Comparison of ENCODE assay signal across 8 mouse cellular contexts in genomic region chr4:97775059-97775458, GRCm38 (mm10). TPM values are rescaled to one million over a fixed set of nuclear protein-coding genes. Genes with fewer than 3 reads are reported as not detected.
A peak's percentile ranks its signal among the peaks of the same experiment; 100 is the strongest.
DNase-seq lines count a peak whose midpoint lies in the region; ATAC-seq and TF ChIP-seq lines count a peak whose summit lies in the region.

No protein-coding gene starts in this region.

- H3K9ac ChIP-seq in heart, embryonic 15.5 days = peak overlapping the region; percentile 56
- H3K9ac ChIP-seq in lung, embryonic 16.5 days (ENCODE audit: low read length) = peak overlapping the region; percentile 54

- peaks cover 2% of the 10 kb centered on the region; the same call in 1 of the 2 replicates for H3K4me1 ChIP-seq in embryonic fibroblast, embryonic 13.5 days (ENCODE audit: control insufficient read depth, insufficient read depth, low read length)
- peaks cover 22% of the 10 kb centered on the region for H3K4me1 ChIP-seq in heart, embryonic 15.5 days (replicated peaks)
- peaks cover 21% of the 10 kb centered on the region for H3K4me1 ChIP-seq in lung, embryonic 16.5 days (replicated peaks; ENCODE audit: control insufficient read depth, insufficient read depth, low read length)

- peak; percentile 29; the same call in 1 of the 2 replicates for TF ChIP-seq POLR2A in embryonic fibroblast, embryonic 13.5 days (IDR thresholded peaks at IDR 0.05; ENCODE audit: low read depth, low read length)

- no peaks in the 10 kb centered on the region for H3K36me3 ChIP-seq in heart, embryonic 15.5 days
- no peaks in the 10 kb centered on the region for H3K36me3 ChIP-seq in lung, embryonic 16.5 days (ENCODE audit: control insufficient read depth, insufficient read depth, low read length)

- H3K9me3 ChIP-seq in heart, embryonic 15.5 days (replicated peaks) = no peaks in the 10 kb centered on the region
- H3K9me3 ChIP-seq in lung, embryonic 16.5 days (ENCODE audit: control insufficient read depth, low read length) = no peaks in the 10 kb centered on the region

- 1% methylated on average over 13 of the region's 13 CpGs for WGBS in heart, embryonic 15.5 days
- 0% methylated on average over 13 of the region's 13 CpGs for WGBS in lung, embryonic 16.5 days

- peak overlapping the region; percentile 45; the same call in 1 of the 2 replicates for H3K4me3 ChIP-seq in embryonic fibroblast, embryonic 13.5 days (ENCODE audit: insufficient read depth, low read length)
- peak overlapping the region; percentile 95 for H3K4me3 ChIP-seq in heart, embryonic 15.5 days
- peak overlapping the region; percentile 90 for H3K4me3 ChIP-seq in lung, embryonic 16.5 days (ENCODE audit: low read length)

- peak; percentile 75 for DNase-seq in 3134 (ENCODE audit: extremely low read depth, insufficient read length, low spot score)
- DNase-seq in adrenal gland, adult 18-20 months (ENCODE audit: low spot score in 2 of 2) = peak; percentile 62 to 68
- DNase-seq in kidney, postnatal 10 days = peak; percentile 87
- peak; percentile 70 for DNase-seq in ovary, postnatal 14 days (ENCODE audit: low spot score)

- TF ChIP-seq CTCF in embryonic fibroblast, embryonic 13.5 days (IDR thresholded peaks at IDR 0.05; ENCODE audit: borderline replicate concordance, insufficient read depth, low read length) = no peak

- no peaks in the 10 kb centered on the region for H3K27me3 ChIP-seq in heart, embryonic 15.5 days
- H3K27me3 ChIP-seq in lung, embryonic 16.5 days (ENCODE audit: control insufficient read depth, insufficient read depth, low read depth, low read length) = no peaks in the 10 kb centered on the region

- peak overlapping the region; percentile 78 for H3K4me2 ChIP-seq in heart, embryonic 15.5 days
- peak overlapping the region; percentile 67 for H3K4me2 ChIP-seq in lung, embryonic 16.5 days (ENCODE audit: low read depth, low read length)

- peak; percentile 37; the same call in 1 of the 2 replicates for ATAC-seq in heart, embryonic 15.5 days (replicated peaks; ENCODE audit: insufficient number of reproducible peaks, insufficient read depth, low FRiP score, low read depth)
- ATAC-seq in lung, embryonic 16.5 days (ENCODE audit: low read depth) = peak; percentile 49
- no peak for ATAC-seq in inflammation-experienced regulatory T-cells, adult 6 months

- H3K27ac ChIP-seq in embryonic fibroblast, embryonic 13.5 days (ENCODE audit: insufficient read depth, low read length) = peak overlapping the region; percentile 95
- peak overlapping the region; percentile 94 for H3K27ac ChIP-seq in heart, embryonic 15.5 days
- H3K27ac ChIP-seq in lung, embryonic 16.5 days (ENCODE audit: low read length) = peak overlapping the region; percentile 96

RNA-seq across cellular contexts. Expression of gene Nfia, which starts 2.5 kb away (rescaled TPM):
- 100 to 1,000 TPM; 109 to 132 TPM for total RNA-seq in adrenal gland, adult 18-20 months (2021)
- polyA plus RNA-seq in embryonic fibroblast, embryonic 13.5 days (2011; ENCODE audit: insufficient read length, low read depth, missing spikeins) = 22.0 and 53.0 TPM in 2 replicates
- 46.8 and 47.9 TPM in 2 replicates for polyA plus RNA-seq in heart, embryonic 15.5 days (2015; fragmentation: Nextera tagmentation; extraction: Ambion mirVana)
- 48.3 and 52.9 TPM in 2 replicates for polyA plus RNA-seq in lung, embryonic 16.5 days (2015; fragmentation: Nextera tagmentation; extraction: Ambion mirVana)
- 10 to 100 TPM; 11.0 to 19.2 (median 15.7) TPM for polyA plus RNA-seq in inflammation-experienced regulatory T-cells, adult 6 months (2017; shearing (Covaris generic))

RNA-seq across cellular contexts. Expression of gene E130114P18Rik, which starts 2.8 kb away (rescaled TPM):
- under 1 TPM; 0.26 to 0.27 TPM for total RNA-seq in adrenal gland, adult 18-20 months (2021)
- polyA plus RNA-seq in embryonic fibroblast, embryonic 13.5 days (2011; ENCODE audit: insufficient read length, low read depth, missing spikeins) = 0.77 TPM in 1 of 2 replicates, not detected in the other
- 0.25 and 0.30 TPM in 2 replicates for polyA plus RNA-seq in heart, embryonic 15.5 days (2015; fragmentation: Nextera tagmentation; extraction: Ambion mirVana)
- polyA plus RNA-seq in lung, embryonic 16.5 days (2015; fragmentation: Nextera tagmentation; extraction: Ambion mirVana) = 0.79 and 0.85 TPM in 2 replicates
- not detected for polyA plus RNA-seq in inflammation-experienced regulatory T-cells, adult 6 months (2017; shearing (Covaris generic))

Comparison
In these comparisons a context has a peak if more than half of its experiments do, and no peak if none do; other contexts are left out.
1. H3K4me3 ChIP-seq: peak in every context shown above with its lines; median percentile 95 in heart, embryonic 15.5 days; 90 in lung, embryonic 16.5 days; 45 in embryonic fibroblast, embryonic 13.5 days.